In the genomic region with DNA sequence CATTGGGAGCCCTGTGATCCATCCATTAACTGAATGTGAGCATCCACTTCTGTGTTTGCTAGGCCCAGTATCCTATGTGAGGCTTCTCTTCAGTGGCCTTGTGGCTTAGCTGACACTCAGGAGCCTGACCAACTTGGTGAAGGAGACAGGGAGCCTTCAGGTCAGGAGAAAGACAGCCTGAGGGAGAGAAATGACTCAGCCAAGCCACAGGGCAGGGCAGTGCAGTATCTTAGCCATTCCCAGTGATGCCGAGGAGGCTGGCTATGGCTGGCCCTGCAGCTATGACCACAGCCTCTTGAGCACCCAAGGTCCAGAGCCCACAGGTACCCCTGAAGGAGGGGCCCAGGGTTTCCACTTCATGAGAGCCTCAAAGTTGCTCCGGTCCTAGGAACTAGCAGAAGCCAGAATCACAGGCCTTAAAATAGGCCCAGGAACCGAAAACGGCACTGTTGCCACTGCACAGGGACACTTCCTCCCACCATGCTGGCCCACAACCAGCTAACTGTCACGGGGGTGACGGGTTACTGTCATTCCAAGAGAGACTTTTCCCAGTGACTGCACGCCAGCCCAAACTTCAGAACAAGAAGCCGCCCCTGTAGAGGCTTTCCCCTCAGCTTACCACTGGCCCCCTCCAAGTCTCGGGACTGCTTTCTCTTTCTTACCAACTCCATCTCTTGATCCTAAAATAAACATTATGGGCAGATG, we compare ENCODE assay signal across 18 mouse cellular contexts. TPM values are rescaled to one million over a fixed set of nuclear protein-coding genes. Genes with fewer than 3 reads are reported as not detected.
DNase-seq lines count a peak whose midpoint lies in the region; ATAC-seq and TF ChIP-seq lines count a peak whose summit lies in the region.
"Had no signal": no experiment of that assay in that cellular context is flagged by ENCODE, and none has a peak within 500 bp of the region (broad histone marks: within the 10 kb centered on the region; RNA-seq: fewer than 3 reads in every experiment).

No protein-coding gene starts in this region.

- H3K36me3 ChIP-seq in liver, embryonic 16.5 days (ENCODE audit: control insufficient read depth, insufficient read depth), result no peaks in the 10 kb centered on the region
- H3K36me3 ChIP-seq: liver, embryonic 13.5 days; neural tube, embryonic 12.5 days had no signal

- peaks cover 2% of the 10 kb centered on the region for H3K27me3 ChIP-seq in liver, embryonic 16.5 days (ENCODE audit: control insufficient read depth, insufficient read depth, low read depth, low read length)
- no peaks in the 10 kb centered on the region for H3K27me3 ChIP-seq in Patski
- H3K27me3 ChIP-seq: neural tube, embryonic 12.5 days had no signal

- no peaks in the 10 kb centered on the region; the same call in none of the 2 replicates for H3K4me1 ChIP-seq in liver, embryonic 16.5 days (ENCODE audit: control insufficient read depth, low read depth, low read length)

- peak overlapping the region; percentile 82 for H3K27ac ChIP-seq in gastrocnemius, adult 2 months
- no peak overlapping the region for H3K27ac ChIP-seq in liver, embryonic 16.5 days (ENCODE audit: low read length)
- H3K27ac ChIP-seq: liver, embryonic 13.5 days; neural tube, embryonic 12.5 days had no signal

- peak overlapping the region; percentile 58 for H3K4me3 ChIP-seq in gastrocnemius, adult 2 months
- H3K4me3 ChIP-seq in liver, embryonic 16.5 days (ENCODE audit: low read depth, low read length), result no peak overlapping the region
- H3K4me3 ChIP-seq: liver, embryonic 13.5 days; neural tube, embryonic 12.5 days had no signal

- TF ChIP-seq CTCF in gastrocnemius, adult 2 months (IDR thresholded peaks at IDR 0.05), result no peak
- TF ChIP-seq CTCF in Patski (IDR thresholded peaks at IDR 0.05), result no peak

- peak; percentile 74 for DNase-seq in gastrocnemius, adult 2 months
- DNase-seq in gastrocnemius, postnatal 4 days (ENCODE audit: low spot score in 2 of 2), result no peak
- no peak for DNase-seq in liver
- DNase-seq in Patski (ENCODE audit: low read depth, low spot score), result no peak
- peak; percentile 50 for DNase-seq in lung, postnatal 36 days
- no peak for DNase-seq in cerebellum, postnatal 25 days
- DNase-seq in cerebellum, adult 11-12 months, result no peak
- DNase-seq: kidney, adult 11 months; kidney, postnatal 4 days; liver, embryonic 13.5 days; midbrain, embryonic 14.5 days; thymus, postnatal 14 days had no signal

- H3K4me2 ChIP-seq in liver, embryonic 16.5 days (ENCODE audit: low read depth, low read length), result no peak overlapping the region
- H3K4me2 ChIP-seq: liver, embryonic 13.5 days; neural tube, embryonic 12.5 days had no signal

- 56% methylated on average over 9 of the region's 9 CpGs for WGBS in liver, embryonic 16.5 days (ENCODE audit: insufficient replicate concordance)

- intact Hi-C loops in gastrocnemius, adult 2 months (cut with DNase I), result loop anchor here (10.0 kb wide), 1 partner anchor 787 kb away; a partner anchor contains a TSS

- 0 out of 2 replicates have a peak, but pooled peaks have one; percentile 9 for ATAC-seq in liver, embryonic 16.5 days (ENCODE audit: low read depth)
- ATAC-seq in Patski, result peak; percentile 55
- ATAC-seq: forebrain, embryonic 14.5 days had no signal

- H3K9ac ChIP-seq in liver, embryonic 16.5 days (ENCODE audit: low read depth, low read length), result no peak overlapping the region
- H3K9ac ChIP-seq: liver, embryonic 13.5 days; neural tube, embryonic 12.5 days had no signal

- no peaks in the 10 kb centered on the region for H3K9me3 ChIP-seq in liver, embryonic 16.5 days (replicated peaks; ENCODE audit: control insufficient read depth, low read length)
- H3K9me3 ChIP-seq: liver, embryonic 13.5 days; neural tube, embryonic 12.5 days had no signal

- CTCF ChIA-PET in Patski (lab: Charles Lee), result no interaction called here

- in situ Hi-C loops in Patski (cut with MboI; ENCODE audit: low pct_unique_long_range_greater_than_20kb), result no loop called here

- POLR2A ChIA-PET in Patski (lab: Charles Lee), result no interaction called here

RNA-seq across cellular contexts. Expression of a gene that starts 6.6 kb away (rescaled TPM):
- 100 to 1,000 TPM in 1 of 2 experiments, 10 to 100 TPM in 1; 67.5 to 103 TPM for total RNA-seq in gastrocnemius, adult 2 months (2021)
- total RNA-seq in gastrocnemius, postnatal 4 days (2021), result 10 to 100 TPM; 33.5 to 36.7 TPM
- polyA plus RNA-seq in liver, embryonic 16.5 days (2015; fragmentation: Nextera tagmentation; extraction: Ambion mirVana), result 1.5 and 1.8 TPM in 2 replicates
- 85.7 TPM for polyA plus RNA-seq in Patski (2021)

RNA-seq across cellular contexts. Expression of a gene that starts 35.2 kb away (rescaled TPM):
- not detected for total RNA-seq in gastrocnemius, adult 2 months (2021)
- not detected for total RNA-seq in gastrocnemius, postnatal 4 days (2021)
- 0.08 TPM in 1 of 2 replicates, not detected in the other for polyA plus RNA-seq in liver, embryonic 16.5 days (2015; fragmentation: Nextera tagmentation; extraction: Ambion mirVana)
- not detected for polyA plus RNA-seq in Patski (2021)
- total RNA-seq: left cerebral cortex, postnatal 14 days; MEL had no signal
- polyA plus RNA-seq: hindbrain, embryonic 11.5 days; liver, embryonic 13.5 days had no signal

RNA-seq across cellular contexts. Expression of a gene that starts 47.0 kb away (rescaled TPM):
- 1 to 10 TPM; 4.7 to 5.9 TPM for total RNA-seq in gastrocnemius, adult 2 months (2021)
- 10 to 100 TPM; 12.7 to 14.0 TPM for total RNA-seq in gastrocnemius, postnatal 4 days (2021)
- 5.4 and 6.9 TPM in 2 replicates for polyA plus RNA-seq in liver, embryonic 16.5 days (2015; fragmentation: Nextera tagmentation; extraction: Ambion mirVana)
- polyA plus RNA-seq in Patski (2021), result 51.2 TPM

RNA-seq across cellular contexts. Expression of a gene that starts 58.5 kb away (rescaled TPM):
- 10 to 100 TPM; 12.9 to 13.4 TPM for total RNA-seq in gastrocnemius, adult 2 months (2021)
- 10 to 100 TPM; 21.0 to 23.5 TPM for total RNA-seq in gastrocnemius, postnatal 4 days (2021)
- polyA plus RNA-seq in liver, embryonic 16.5 days (2015; fragmentation: Nextera tagmentation; extraction: Ambion mirVana), result 22.6 and 24.4 TPM in 2 replicates
- 41.5 TPM for polyA plus RNA-seq in Patski (2021)

Comparison
In these comparisons a context has a peak if more than half of its experiments do, and no peak if none do; other contexts are left out.
1. DNase-seq: peak in gastrocnemius, adult 2 months (single experiment) and lung, postnatal 36 days (single experiment); none in gastrocnemius, postnatal 4 days (0 of 2), liver (single experiment), Patski (single experiment), cerebellum, postnatal 25 days (0 of 2) and cerebellum, adult 11-12 months (single experiment).